Comparison of ENCODE assay signal across 15 mouse cellular contexts in genomic region chr2:126519872-126520581, GRCm38 (mm10). TPM values are rescaled to one million over a fixed set of nuclear protein-coding genes. Genes with fewer than 3 reads are reported as not detected.
DNase-seq lines count a peak whose midpoint lies in the region; ATAC-seq lines count a peak whose summit lies in the region.
"Had no signal": no experiment of that assay in that cellular context is flagged by ENCODE, and none has a peak within 500 bp of the region (broad histone marks: within the 10 kb centered on the region; RNA-seq: fewer than 3 reads in every experiment).

No protein-coding gene starts in this region.

- no peak overlapping the region for H3K27ac ChIP-seq in kidney, embryonic 15.5 days
- no peak overlapping the region for H3K27ac ChIP-seq in forebrain, embryonic 16.5 days (ENCODE audit: low read length)
- H3K27ac ChIP-seq: embryonic facial prominence, embryonic 15.5 days; hindbrain, embryonic 14.5 days; stomach, embryonic 15.5 days had no signal

- no peak overlapping the region for H3K4me3 ChIP-seq in kidney, embryonic 15.5 days (replicated peaks)
- H3K4me3 ChIP-seq in forebrain, embryonic 16.5 days (replicated peaks; ENCODE audit: low read length): no peak overlapping the region
- H3K4me3 ChIP-seq: embryonic facial prominence, embryonic 15.5 days; heart, embryonic 12.5 days; stomach, embryonic 15.5 days had no signal

- 80% methylated on average over 11 of the region's 11 CpGs for WGBS in kidney, embryonic 15.5 days
- WGBS in forebrain, embryonic 16.5 days: 73% methylated on average over 11 of the region's 11 CpGs

- no peaks in the 10 kb centered on the region for H3K27me3 ChIP-seq in kidney, embryonic 15.5 days
- H3K27me3 ChIP-seq in forebrain, embryonic 16.5 days (replicated peaks; ENCODE audit: control insufficient read depth, insufficient read depth, low read length): no peaks in the 10 kb centered on the region
- H3K27me3 ChIP-seq: embryonic facial prominence, embryonic 15.5 days; heart, embryonic 12.5 days; stomach, embryonic 15.5 days had no signal

- no peak overlapping the region for H3K9ac ChIP-seq in kidney, embryonic 15.5 days
- no peak overlapping the region for H3K9ac ChIP-seq in forebrain, embryonic 16.5 days (replicated peaks; ENCODE audit: low read depth, low read length)
- H3K9ac ChIP-seq: embryonic facial prominence, embryonic 15.5 days; heart, embryonic 12.5 days; hindbrain, embryonic 14.5 days; stomach, embryonic 15.5 days had no signal

- peak; percentile 73 for DNase-seq in kidney, adult 18-20 months
- peak; percentile 30 for DNase-seq in right cerebral cortex, postnatal 4 days
- no peak for DNase-seq in right cerebral cortex, postnatal 25 days
- peak; percentile 13 to 46 for DNase-seq in adrenal gland, postnatal 4 days (ENCODE audit: low spot score in 2 of 2)
- DNase-seq in spleen, adult 12 weeks (ENCODE audit: low spot score): no peak
- DNase-seq: layer of hippocampus, postnatal 36 days had no signal

- ATAC-seq in kidney, embryonic 15.5 days (replicated peaks; ENCODE audit: low FRiP score): no peak
- peak; percentile 52 for ATAC-seq in megakaryocyte-erythroid progenitor cell, adult 5-6 weeks (replicated peaks; ENCODE audit: low FRiP score, low TSS enrichment, poor library complexity, severe bottlenecking)
- no peak for ATAC-seq in forebrain, embryonic 16.5 days

- no peak overlapping the region for H3K4me2 ChIP-seq in kidney, embryonic 15.5 days
- no peak overlapping the region for H3K4me2 ChIP-seq in forebrain, embryonic 16.5 days (ENCODE audit: low read length)
- H3K4me2 ChIP-seq: embryonic facial prominence, embryonic 15.5 days; heart, embryonic 12.5 days; hindbrain, embryonic 14.5 days; liver, embryonic 11.5 days; stomach, embryonic 15.5 days had no signal

- no peaks in the 10 kb centered on the region for H3K36me3 ChIP-seq in kidney, embryonic 15.5 days
- no peaks in the 10 kb centered on the region for H3K36me3 ChIP-seq in forebrain, embryonic 16.5 days (ENCODE audit: control insufficient read depth, insufficient read depth)
- H3K36me3 ChIP-seq: embryonic facial prominence, embryonic 15.5 days; heart, embryonic 12.5 days; stomach, embryonic 15.5 days had no signal

- H3K9me3 ChIP-seq in kidney, embryonic 15.5 days (replicated peaks): no peaks in the 10 kb centered on the region
- H3K9me3 ChIP-seq in forebrain, embryonic 16.5 days (ENCODE audit: control insufficient read depth, low read length): no peaks in the 10 kb centered on the region
- H3K9me3 ChIP-seq: embryonic facial prominence, embryonic 15.5 days; heart, embryonic 12.5 days; stomach, embryonic 15.5 days had no signal

- no peaks in the 10 kb centered on the region for H3K4me1 ChIP-seq in kidney, embryonic 15.5 days
- no peaks in the 10 kb centered on the region for H3K4me1 ChIP-seq in forebrain, embryonic 16.5 days (replicated peaks; ENCODE audit: control insufficient read depth, insufficient read depth, low read length)
- H3K4me1 ChIP-seq: embryonic facial prominence, embryonic 15.5 days; stomach, embryonic 15.5 days had no signal

RNA-seq across cellular contexts. Expression of gene Atp8b4, which starts 19.6 kb away (rescaled TPM):
- 0.18 and 0.54 TPM in 2 replicates for polyA plus RNA-seq in kidney, embryonic 15.5 days (2015; fragmentation: Nextera tagmentation; extraction: Ambion mirVana)
- 1 to 10 TPM in 1 of 2 experiments, under 1 TPM in 1; 0.95 to 1.3 TPM for total RNA-seq in adrenal gland, postnatal 4 days (2021)
- total RNA-seq in megakaryocyte-erythroid progenitor cell, adult 5-6 weeks (2014; fragmentation: Nextera tagmentation): 1.6 and 2.6 TPM in 2 replicates
- 2.2 and 4.3 TPM in 2 replicates for total RNA-seq in megakaryocyte-erythroid progenitor cell, adult 5-6 weeks (2017)
- polyA plus RNA-seq in forebrain, embryonic 16.5 days (2015; fragmentation: Nextera tagmentation; extraction: Ambion mirVana): 0.07 TPM in 1 of 2 replicates, not detected in the other
- total RNA-seq: layer of hippocampus, postnatal 36 days had no signal
- polyA plus RNA-seq: midbrain, postnatal 0 days had no signal

RNA-seq across cellular contexts. Expression of gene Slc27a2, which starts 32.2 kb away (rescaled TPM):
- polyA plus RNA-seq in kidney, embryonic 15.5 days (2015; fragmentation: Nextera tagmentation; extraction: Ambion mirVana): 32.9 and 35.3 TPM in 2 replicates
- total RNA-seq in adrenal gland, postnatal 4 days (2021): 10 to 100 TPM; 24.9 to 67.7 TPM
- total RNA-seq in megakaryocyte-erythroid progenitor cell, adult 5-6 weeks (2014; fragmentation: Nextera tagmentation): 0.96 TPM in 1 of 2 replicates, not detected in the other
- not detected in 2 replicates for total RNA-seq in megakaryocyte-erythroid progenitor cell, adult 5-6 weeks (2017)
- polyA plus RNA-seq in forebrain, embryonic 16.5 days (2015; fragmentation: Nextera tagmentation; extraction: Ambion mirVana): 4.1 and 6.9 TPM in 2 replicates

Comparison
In these comparisons a context has a peak if more than half of its experiments do, and no peak if none do; other contexts are left out.
1. DNase-seq: peak in kidney, adult 18-20 months (single experiment), right cerebral cortex, postnatal 4 days (single experiment) and adrenal gland, postnatal 4 days (2 of 2); none in right cerebral cortex, postnatal 25 days (single experiment) and spleen, adult 12 weeks (single experiment).
2. RNA of gene Slc27a2, which starts 32.2 kb away (total RNA-seq): 24.9 to 67.7 TPM in adrenal gland, postnatal 4 days; 0.96 TPM in megakaryocyte-erythroid progenitor cell, adult 5-6 weeks; every median in the first group is over 10 times any median in the second.